Mouse (Mus musculus) midbrain, postnatal 0 days (tissue): ENCODE measurements at regions not wholly inside any gene's neighbourhood (a gene's known extent, or its start where the extent isn't known, plus 50 kb on each side); places are given as distances from the start of the nearest gene placed in this dataset. TPM values are rescaled to one million over a fixed set of nuclear protein-coding genes. Genes with fewer than 3 reads are reported as not detected.

Experiments used
- ATAC-seq: fragments of 200-750 bp; cut with Nextera tagmentation; 2 replicates; pipeline ENCODE4 v1.8.0; 2017; ENCODE audit warnings: moderate number of reproducible peaks, mild to moderate bottlenecking, moderate TSS enrichment, moderate library complexity; ENCODE audit not compliant: low FRiP score
- DNase-seq: peaks from one replicate; pipeline ENCODE4 v3.0.0-alpha.2; 2015; ENCODE audit warnings: low spot score
- H3K27ac ChIP-seq: fragments of 300-500 bp; sonication (generic); 2 replicates; pipeline ENCODE4 v1.5.1; 2014; ENCODE audit warnings: low read depth, mild to moderate bottlenecking, low read length, mixed read lengths
- H3K27me3 ChIP-seq: fragments of 300-500 bp; sonication (generic); 2 replicates; pipeline ENCODE4 v1.6.1; 2014; ENCODE audit warnings: low read length, control low read depth, mixed read lengths; ENCODE audit not compliant: insufficient read depth
- H3K36me3 ChIP-seq: fragments of 300-500 bp; sonication (generic); 2 replicates; pipeline ENCODE4 v1.6.1; 2014; ENCODE audit warnings: low read length, control low read depth, mixed read lengths; ENCODE audit not compliant: insufficient read depth
- H3K4me1 ChIP-seq: fragments of 300-500 bp; sonication (generic); 2 replicates; pipeline ENCODE4 v1.6.1; 2014; ENCODE audit warnings: mild to moderate bottlenecking, control low read depth, antibody characterized with exemption, low read length, mixed read lengths; ENCODE audit not compliant: insufficient read depth
- H3K4me2 ChIP-seq: fragments of 300-500 bp; sonication (generic); 2 replicates; pipeline ENCODE4 v1.6.1; 2014; ENCODE audit warnings: low read depth, mild to moderate bottlenecking, low read length, mixed read lengths; ENCODE audit not compliant: poor library complexity, severe bottlenecking
- H3K4me3 ChIP-seq: fragments of 300-500 bp; sonication (generic); 2 replicates; pipeline ENCODE4 v1.5.1; 2014; ENCODE audit warnings: low read depth, mild to moderate bottlenecking, low read length, moderate library complexity
- H3K9ac ChIP-seq: fragments of 300-500 bp; sonication (generic); replicated peaks from 2 replicates; pipeline ENCODE4 v1.6.1; 2014; ENCODE audit warnings: mild to moderate bottlenecking, low read length, moderate library complexity, mixed read lengths; ENCODE audit not compliant: poor library complexity, severe bottlenecking
- H3K9me3 ChIP-seq: fragments of 300-500 bp; sonication (generic); 2 replicates; pipeline ENCODE4 v1.6.1; 2016; ENCODE audit warnings: low read length, control low read depth
- CTCF ChIP-seq: IDR thresholded peaks from 2 replicates; pipeline ENCODE4 v1.5.1; 2016; ENCODE audit warnings: antibody characterized with exemption, mild to moderate bottlenecking
- WGBS: fragments of 180-500 bp; shearing (Covaris S2); extraction: QIAGEN DNeasy Blood & Tissue Kit; methylation state at CpG from one replicate; pipeline ENCODE4 v1.1.7; 2014; 5-methylcytosine and 5-hydroxymethylcytosine counted together
- microRNA-seq: library from miRNA; unstranded; fragments of <30 nt; microRNA quantifications from one replicate; pipeline ENCODE4, GENCODE M21; 2016; ENCODE audit warnings: borderline number of aligned reads

DNA sequence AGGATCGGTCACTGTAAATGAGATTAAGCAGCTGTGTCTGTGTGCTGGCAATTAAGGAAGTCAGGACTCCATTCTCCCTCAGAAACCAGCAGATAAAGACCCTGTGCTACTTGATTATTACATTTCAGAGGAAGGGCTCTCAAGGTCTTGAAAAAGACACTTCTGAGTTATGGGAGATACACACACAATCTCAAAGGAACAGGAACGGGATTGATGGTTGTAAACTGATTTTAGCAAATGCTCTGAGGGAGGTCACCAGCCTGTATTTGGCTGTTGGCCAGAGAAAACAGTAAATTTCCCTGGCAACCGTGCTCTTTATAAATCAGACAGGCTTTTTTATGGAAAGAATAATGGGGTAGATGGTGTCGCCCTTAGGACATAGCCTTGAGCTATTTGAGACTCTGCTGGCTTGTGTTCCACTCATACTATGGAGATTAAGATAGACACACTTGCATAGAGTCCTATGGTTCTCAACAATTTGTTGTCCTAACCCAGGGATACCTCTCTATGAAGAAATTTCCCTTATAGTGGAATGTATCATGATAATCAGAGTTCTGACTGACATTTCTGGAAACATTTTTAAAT is 656.9 kb downstream of the Phf3 start:
- WGBS, result 24% methylated on average over 4 of the region's 4 CpGs
- no peaks in the 10 kb centered on the region for H3K36me3 ChIP-seq
- peak; percentile 1 for DNase-seq

DNA sequence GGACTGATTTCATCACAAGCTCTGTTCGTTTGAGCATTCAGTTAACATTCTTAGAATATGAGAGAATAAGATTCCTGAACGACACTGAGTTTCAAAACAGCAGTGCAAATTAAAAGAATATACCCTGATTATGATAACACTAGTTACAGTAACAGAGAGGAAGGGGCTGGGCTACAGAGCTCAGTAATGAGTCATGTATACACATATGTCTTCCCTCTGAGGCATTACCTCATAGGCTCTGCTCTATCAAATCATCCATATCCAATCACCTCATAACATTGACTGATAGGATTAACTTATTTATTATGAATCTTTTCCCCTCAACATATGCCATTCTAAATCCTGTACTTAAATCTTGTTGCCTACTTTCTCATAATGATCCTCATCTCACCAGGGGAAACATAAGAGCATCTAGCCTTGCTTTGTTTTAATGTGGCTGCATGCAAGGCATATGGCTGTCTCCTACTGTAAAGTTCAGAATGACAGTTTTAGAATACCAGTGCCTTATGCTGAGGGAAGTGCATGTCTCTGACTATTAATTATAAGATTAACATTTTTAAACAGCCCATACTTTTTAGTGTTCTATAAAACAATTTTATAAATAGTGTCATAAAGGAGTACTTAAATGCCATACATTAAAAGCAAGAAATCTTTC is 669.0 kb downstream of the Phf3 start:
- Histone ChIP-seq H3K36me3 (no peaks in the 10 kb centered on the region), H3K9me3 (no peaks in the 10 kb centered on the region), H3K9ac (no peak overlapping the region), H3K27me3 (no peaks in the 10 kb centered on the region), H3K27ac (no peak overlapping the region), H3K4me2 (no peak overlapping the region), H3K4me1 (no peaks in the 10 kb centered on the region), H3K4me3 (no peak overlapping the region)
- no peak for DNase-seq
- TF ChIP-seq CTCF, result no peak
- WGBS, result 75% methylated on average over 2 of the region's 2 CpGs
- no peak for ATAC-seq

More for the DNA sequence above, 656.9 kb downstream of the Phf3 start:
- TF ChIP-seq CTCF, result no peak
- ATAC-seq, result no peak
- no peaks in the 10 kb centered on the region for H3K27me3 ChIP-seq
- no peaks in the 10 kb centered on the region for H3K4me1 ChIP-seq
- H3K4me2 ChIP-seq, result no peak overlapping the region
- H3K27ac ChIP-seq, result no peak overlapping the region
- H3K4me3 ChIP-seq, result no peak overlapping the region
- H3K9ac ChIP-seq, result no peak overlapping the region
- H3K9me3 ChIP-seq, result no peaks in the 10 kb centered on the region

DNA sequence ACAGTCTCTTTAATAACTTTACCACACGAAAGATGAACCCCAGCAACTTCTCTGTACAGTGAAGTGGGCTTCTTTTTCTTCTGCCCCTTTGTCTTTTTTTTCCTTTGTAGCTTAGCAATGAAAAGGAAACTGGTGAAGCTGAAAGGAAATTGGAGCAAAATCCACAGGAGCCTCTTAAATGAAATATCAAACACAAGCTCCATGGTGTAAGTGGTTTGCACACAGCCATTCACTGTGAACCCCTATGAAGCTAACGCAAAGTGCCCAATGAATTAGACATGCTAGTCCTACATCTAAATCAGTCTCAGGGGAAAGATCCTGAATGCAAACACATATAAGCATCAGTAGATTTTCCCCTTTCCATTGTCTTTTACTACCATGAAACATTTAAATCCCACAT is 697.5 kb downstream of the Phf3 start:
- H3K36me3 ChIP-seq, result no peaks in the 10 kb centered on the region
- 18% methylated on average over 2 of the region's 2 CpGs for WGBS
- DNase-seq, result no peak

DNA sequence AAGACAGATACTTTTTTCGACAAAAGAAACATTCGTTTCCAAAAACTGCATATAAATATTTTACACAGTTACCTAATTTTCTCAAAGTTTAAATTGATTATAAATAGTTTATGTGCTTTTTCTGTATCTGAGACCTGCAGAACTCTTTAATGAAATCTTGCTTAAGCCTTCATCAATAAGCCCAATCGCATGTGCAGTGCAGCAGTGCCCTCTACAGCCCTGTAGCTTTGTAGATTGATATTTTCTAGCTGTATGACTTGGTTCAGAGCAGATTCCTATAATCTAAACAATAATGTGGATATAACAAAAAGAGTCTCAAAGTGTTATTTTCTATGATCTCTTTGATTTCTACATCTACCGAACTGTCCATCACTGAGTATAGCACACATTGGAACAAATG is 728.7 kb downstream of the Phf3 start:
- WGBS, result 64% methylated on average over 4 of the region's 4 CpGs
- ATAC-seq (0 out of 2 replicates have a peak, but pooled peaks have one; percentile 54), DNase-seq (peak; percentile 90)
- peak; percentile 90 for TF ChIP-seq CTCF
- no peaks in the 10 kb centered on the region for H3K9me3 ChIP-seq
- no peaks in the 10 kb centered on the region for H3K36me3 ChIP-seq
- no peak overlapping the region for H3K4me3 ChIP-seq
- no peaks in the 10 kb centered on the region for H3K4me1 ChIP-seq
- H3K27me3 ChIP-seq, result no peaks in the 10 kb centered on the region
- H3K9ac ChIP-seq, result no peak overlapping the region
- no peak overlapping the region for H3K4me2 ChIP-seq
- H3K27ac ChIP-seq, result no peak overlapping the region

More for the DNA sequence above, 697.5 kb downstream of the Phf3 start:
- Histone ChIP-seq H3K9me3 (no peaks in the 10 kb centered on the region), H3K4me2 (no peak overlapping the region), H3K9ac (no peak overlapping the region), H3K27ac (no peak overlapping the region), H3K4me3 (no peak overlapping the region), H3K27me3 (no peaks in the 10 kb centered on the region), H3K4me1 (no peaks in the 10 kb centered on the region)
- no peak for ATAC-seq
- TF ChIP-seq CTCF, result no peak

DNA sequence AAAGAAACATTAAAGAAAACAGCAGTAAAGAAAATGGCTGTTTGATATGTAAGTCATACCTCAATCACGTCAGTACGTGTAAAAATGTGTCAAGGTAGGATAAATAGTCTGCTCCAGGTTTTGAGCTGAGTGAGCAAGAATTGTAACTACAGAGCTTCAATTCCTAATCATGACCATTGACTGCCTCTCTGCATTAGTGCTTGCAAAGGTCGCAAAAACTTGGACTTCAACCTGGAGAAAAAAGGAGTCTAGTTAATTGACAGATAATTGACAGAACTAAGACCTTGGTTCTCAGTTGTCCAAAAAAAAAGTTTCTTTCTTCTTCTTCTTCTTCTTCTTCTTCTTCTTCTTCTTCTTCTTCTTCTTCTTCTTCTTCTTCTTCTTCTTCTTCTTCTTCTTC is 759.5 kb downstream of the Phf3 start:
- no peak overlapping the region for H3K9ac ChIP-seq
- DNase-seq (no peak), ATAC-seq (no peak)
- no peak overlapping the region for H3K4me2 ChIP-seq
- H3K27ac ChIP-seq, result no peak overlapping the region
- H3K36me3 ChIP-seq, result no peaks in the 10 kb centered on the region
- 87% methylated on average over 3 of the region's 3 CpGs for WGBS
- H3K4me1 ChIP-seq, result no peaks in the 10 kb centered on the region
- TF ChIP-seq CTCF, result no peak
- no peaks in the 10 kb centered on the region for H3K27me3 ChIP-seq
- H3K4me3 ChIP-seq, result no peak overlapping the region
- H3K9me3 ChIP-seq, result no peaks in the 10 kb centered on the region

Small RNA genes lying in the stretch of these regions (microRNA-seq; reads per million reads assigned to microRNA genes)
- not detected for gene Gm27430
